Mouse (Mus musculus) ovary, adult 18-20 months (tissue): Measurements from ENCODE around the gene Fam81a.

Experiments
- DNase-seq: peaks from one replicate; pipeline ENCODE4 v3.0.0; 2022; ENCODE audit warnings: low spot score, mixed read lengths

Gene Fam81a

GRCm38 (mm10) chr9:70109279-70109678 is 33.1 kb downstream of the Fam81a start:
- DNase-seq = peak; percentile 60

- DNase-seq = peak; percentile 69
Observed at GRCm38 (mm10) chr9:70108151-70108550, 34.2 kb downstream of the Fam81a start.

- no peak for DNase-seq
Observed at GRCm38 (mm10) chr9:70105573-70105972, 36.8 kb downstream of the Fam81a start.

GRCm38 (mm10) chr9:70103106-70103505 is 39.3 kb downstream of the Fam81a start:
- DNase-seq = peak; percentile 44

GRCm38 (mm10) chr9:70097542-70097941 is 44.8 kb downstream of the Fam81a start:
- no peak for DNase-seq

GRCm38 (mm10) chr9:70095016-70095415 is 47.3 kb downstream of the Fam81a start:
- DNase-seq = no peak

- no peak for DNase-seq
Observed at GRCm38 (mm10) chr9:70090541-70090940, 51.8 kb downstream of the Fam81a start.

GRCm38 (mm10) chr9:70088786-70089096 is 53.6 kb downstream of the Fam81a start:
- DNase-seq = no peak

- DNase-seq = peak; percentile 23
Observed at GRCm38 (mm10) chr9:70088041-70088785, 54.1 kb downstream of the Fam81a start.

GRCm38 (mm10) chr9:70087379-70087778 is 55.0 kb downstream of the Fam81a start:
- DNase-seq = no peak

- DNase-seq = no peak
Observed at GRCm38 (mm10) chr9:70086091-70086490, 56.3 kb downstream of the Fam81a start.

- DNase-seq = no peak
Observed at GRCm38 (mm10) chr9:70084107-70084506, 58.3 kb downstream of the Fam81a start.

GRCm38 (mm10) chr9:70082357-70083204 is 59.8 kb downstream of the Fam81a start:
- DNase-seq = no peak

- DNase-seq = no peak
Observed at GRCm38 (mm10) chr9:70081767-70082166, 60.6 kb downstream of the Fam81a start.

GRCm38 (mm10) chr9:70080976-70081375 is 61.4 kb downstream of the Fam81a start:
- DNase-seq = no peak

GRCm38 (mm10) chr9:70080027-70080800 is 62.1 kb downstream of the Fam81a start:
- no peak for DNase-seq

- DNase-seq = no peak
Observed at GRCm38 (mm10) chr9:70078034-70078433, 64.3 kb downstream of the Fam81a start.

GRCm38 (mm10) chr9:70077170-70077569 is 65.2 kb downstream of the Fam81a start:
- DNase-seq = no peak

GRCm38 (mm10) chr9:70072387-70072786 is 70.0 kb downstream of the Fam81a start:
- DNase-seq = no peak

- DNase-seq = peak; percentile 28
Observed at GRCm38 (mm10) chr9:70069961-70070435, 72.4 kb downstream of the Fam81a start.

- no peak for DNase-seq
Observed at GRCm38 (mm10) chr9:70067497-70067896, 74.9 kb downstream of the Fam81a start.

- DNase-seq = no peak
Observed at GRCm38 (mm10) chr9:70062012-70062411, 80.3 kb downstream of the Fam81a start.
